Mouse (Mus musculus) intestine, embryonic 16.5 days (tissue): Measurements from ENCODE around the gene Npy. TPM values are rescaled to one million over a fixed set of nuclear protein-coding genes. Genes with fewer than 3 reads are reported as not detected.

Experiments
- ATAC-seq: fragments of 200-750 bp; cut with Nextera tagmentation; 2 replicates; pipeline ENCODE4 v1.8.0; 2017; ENCODE audit warnings: moderate TSS enrichment, moderate library complexity
- H3K27ac ChIP-seq: fragments of 300-500 bp; sonication (generic); 2 replicates; pipeline ENCODE4 v1.5.1; 2014; ENCODE audit warnings: mild to moderate bottlenecking, low read length
- H3K27me3 ChIP-seq: fragments of 300-500 bp; sonication (generic); replicated peaks from 2 replicates; pipeline ENCODE4 v1.6.1; 2014; ENCODE audit warnings: low read length, control low read depth, mixed read lengths; ENCODE audit not compliant: control insufficient read depth, insufficient read depth
- H3K36me3 ChIP-seq: fragments of 300-500 bp; sonication (generic); 2 replicates; pipeline ENCODE4 v1.6.1; 2014; ENCODE audit warnings: low read length, control low read depth; ENCODE audit not compliant: control insufficient read depth, insufficient read depth
- H3K4me1 ChIP-seq: fragments of 300-500 bp; sonication (generic); 2 replicates; pipeline ENCODE4 v1.6.1; 2014; ENCODE audit warnings: low read length, control low read depth, mixed read lengths; ENCODE audit not compliant: control insufficient read depth, insufficient read depth
- H3K4me2 ChIP-seq: fragments of 300-500 bp; sonication (generic); 2 replicates; pipeline ENCODE4 v1.6.1; 2014; ENCODE audit warnings: low read depth, low read length, control low read depth
- H3K4me3 ChIP-seq: fragments of 300-500 bp; sonication (generic); 2 replicates; pipeline ENCODE4 v1.5.1; 2014; ENCODE audit warnings: mild to moderate bottlenecking, low read length
- H3K9ac ChIP-seq: fragments of 300-500 bp; sonication (generic); 2 replicates; pipeline ENCODE4 v1.6.1; 2014; ENCODE audit warnings: low read depth, low read length
- H3K9me3 ChIP-seq: fragments of 300-500 bp; sonication (generic); 2 replicates; pipeline ENCODE4 v1.6.1; 2016; ENCODE audit warnings: low read length, control low read depth; ENCODE audit not compliant: control insufficient read depth
- WGBS: fragments of 180-500 bp; shearing (Covaris S2); extraction: QIAGEN DNeasy Blood & Tissue Kit; methylation state at CpG from one replicate; pipeline ENCODE4 v1.1.7; 2014; 5-methylcytosine and 5-hydroxymethylcytosine counted together
- polyA plus RNA-seq: library from polyadenylated mRNA; unstranded; fragments of >200 nt; fragmentation: Nextera tagmentation; extraction: Ambion mirVana; gene quantifications from 2 replicates; pipeline ENCODE4 v1.2.1, GENCODE M21; 2015

Gene Npy
- polyA plus RNA-seq, 1 experiment from 2014 or later, result 6.5 TPM

DNA sequence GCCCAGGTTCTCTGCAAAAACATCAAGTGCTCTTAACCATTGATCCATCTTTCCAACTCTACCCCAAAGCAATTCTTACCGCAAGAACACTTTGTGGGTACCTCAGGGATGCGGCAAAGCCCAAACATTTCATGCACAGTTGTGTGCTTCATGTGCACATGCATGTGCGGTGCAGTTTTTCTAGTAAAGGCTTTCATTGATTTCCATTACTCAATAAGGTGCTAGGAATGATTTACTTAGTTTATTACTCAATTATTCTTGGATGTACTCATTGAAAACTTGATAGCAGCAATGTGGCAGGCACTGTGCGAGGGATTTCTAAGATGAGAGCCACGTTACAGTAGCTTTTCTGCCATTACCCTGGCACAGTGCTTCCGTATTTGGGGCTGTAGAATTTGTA is 48.6 kb downstream of the Npy start:
- ATAC-seq, result no peak
- H3K9me3 ChIP-seq, result no peaks in the 10 kb centered on the region
- H3K36me3 ChIP-seq, result no peaks in the 10 kb centered on the region
- no peak overlapping the region for H3K4me2 ChIP-seq
- no peak overlapping the region for H3K4me3 ChIP-seq
- no peaks in the 10 kb centered on the region for H3K4me1 ChIP-seq
- H3K27me3 ChIP-seq, result no peaks in the 10 kb centered on the region
- H3K27ac ChIP-seq, result no peak overlapping the region
- WGBS, result 95% methylated on average over 6 of the region's 6 CpGs
- H3K9ac ChIP-seq, result no peak overlapping the region

DNA sequence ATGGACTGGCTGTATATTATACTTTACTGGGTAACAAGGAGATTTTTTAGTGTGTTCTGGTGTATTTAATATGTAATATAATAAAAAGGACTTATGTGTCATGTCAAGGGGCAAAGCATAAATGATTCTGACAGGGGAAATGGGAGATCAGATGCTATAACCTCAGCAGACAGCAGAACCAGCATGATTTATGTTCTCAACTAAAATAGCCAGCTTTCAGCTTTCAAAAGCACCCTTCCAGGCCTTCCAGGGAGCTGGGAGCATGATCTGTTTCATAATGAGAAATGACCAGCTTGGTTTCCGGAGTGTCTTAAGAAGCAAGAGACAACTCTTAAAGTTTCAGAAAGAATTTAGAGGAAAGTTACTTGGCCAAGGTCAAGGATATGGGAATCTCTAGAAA is 51.0 kb downstream of the Npy start:
- Histone ChIP-seq H3K4me1 (no peaks in the 10 kb centered on the region), H3K27ac (no peak overlapping the region), H3K36me3 (no peaks in the 10 kb centered on the region), H3K27me3 (no peaks in the 10 kb centered on the region), H3K9ac (no peak overlapping the region), H3K4me3 (no peak overlapping the region), H3K9me3 (no peaks in the 10 kb centered on the region), H3K4me2 (no peak overlapping the region)
- WGBS, result 57% methylated on average over 1 of the region's 1 CpGs
- ATAC-seq, result no peak

DNA sequence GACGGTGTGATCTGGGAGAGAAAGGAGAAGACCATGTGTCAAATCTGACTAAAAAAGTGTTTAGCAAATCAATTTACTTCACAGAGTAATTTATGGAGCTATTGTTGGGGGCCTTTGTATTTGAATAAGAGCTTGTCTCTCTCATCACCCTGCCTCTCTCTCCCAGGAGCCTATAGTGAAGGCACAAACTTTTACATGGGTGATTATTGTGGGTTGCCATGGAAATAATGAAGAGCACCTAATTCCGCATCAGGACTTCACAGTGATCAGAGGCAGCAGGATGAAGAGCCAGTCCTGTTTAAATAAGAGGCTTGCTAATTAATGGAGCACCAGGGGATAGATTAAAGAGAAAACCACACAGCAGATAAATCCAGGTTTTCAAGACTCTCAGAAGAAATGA is 52.6 kb downstream of the Npy start:
- ATAC-seq, result no peak
- no peaks in the 10 kb centered on the region for H3K27me3 ChIP-seq
- 76% methylated on average over 2 of the region's 2 CpGs for WGBS
- no peak overlapping the region for H3K9ac ChIP-seq
- no peak overlapping the region for H3K27ac ChIP-seq
- H3K9me3 ChIP-seq, result no peaks in the 10 kb centered on the region
- H3K36me3 ChIP-seq, result no peaks in the 10 kb centered on the region
- H3K4me1 ChIP-seq, result no peaks in the 10 kb centered on the region
- H3K4me2 ChIP-seq, result no peak overlapping the region
- H3K4me3 ChIP-seq, result no peak overlapping the region

DNA sequence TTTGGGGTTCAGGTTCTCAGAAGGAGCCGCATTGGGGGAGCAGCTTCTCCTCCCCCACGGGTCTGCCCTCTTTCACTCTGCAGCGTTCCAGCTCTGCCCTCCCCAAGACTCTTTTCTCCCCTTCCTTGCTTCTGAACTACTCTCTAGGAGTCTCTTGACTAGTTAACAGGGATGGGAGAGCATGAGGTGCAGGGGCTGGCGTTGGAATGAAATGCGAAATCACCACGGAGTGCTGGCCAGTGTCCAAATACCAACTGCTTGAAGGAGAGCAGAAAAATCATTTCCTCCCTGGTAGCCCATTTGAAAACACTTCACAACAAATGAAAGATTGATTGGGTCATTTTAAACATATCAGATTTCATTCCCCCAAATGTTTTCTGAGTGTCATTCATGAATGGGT is 53.3 kb downstream of the Npy start:
- H3K36me3 ChIP-seq, result no peaks in the 10 kb centered on the region
- no peak for ATAC-seq
- H3K4me3 ChIP-seq, result no peak overlapping the region
- no peaks in the 10 kb centered on the region for H3K27me3 ChIP-seq
- H3K9me3 ChIP-seq, result no peaks in the 10 kb centered on the region
- H3K4me1 ChIP-seq, result no peaks in the 10 kb centered on the region
- 55% methylated on average over 6 of the region's 6 CpGs for WGBS
- H3K4me2 ChIP-seq, result no peak overlapping the region
- H3K9ac ChIP-seq, result no peak overlapping the region
- H3K27ac ChIP-seq, result no peak overlapping the region
